Mouse (Mus musculus) embryonic stem cell, embryonic (primary cell): Measurements from ENCODE around the gene Flywch2.

Source experiments
- CTCF ChIA-PET, 4 experiments: fragments of 300-600 bp in 2 of 4; fragments of 350-600 bp in 2 of 4; sonication (Branson Sonifier 250); formaldehyde crosslinking; loops; one replicate each; lab custom pipeline; 2022; ENCODE audit warnings: inconsistent platforms in 2 of 4; lab: Charles Lee
- POLR2A ChIA-PET, 4 experiments: fragments of 300-600 bp in 2 of 4; fragments of 350-600 bp in 2 of 4; sonication (Branson Sonifier 250); formaldehyde crosslinking; loops; one replicate each; lab custom pipeline; 2022; ENCODE audit warnings: antibody characterized with exemption in 4 of 4, inconsistent platforms in 1 of 4; lab: Charles Lee

The Flywch2 gene

GRCm38 (mm10) chr17:23804426-23805085 is 18.7 kb upstream of the Flywch2 start:
- ChIA-PET CTCF (interaction anchor here in 1 of 4 experiments (0.7 to 1.5 kb wide), 2 partner anchors 25 to 30 kb away, joined by 3 to 4 read pairs; partner anchors contain the start of gene Elob), POLR2A (interaction anchor here in 3 of 4 experiments (0.7 to 11.7 kb wide), 26 partner anchors 8 to 226 kb away, joined by 3 to 622 read pairs (median 10); partner anchors contain the start of genes Elob (in 3 of the 3), Flywch2 (in 2 of the 3), Srrm2 (in 2 of the 3) and Flywch1 (in 1 of the 3))

GRCm38 (mm10) chr17:23803366-23804041 is 17.6 kb upstream of the Flywch2 start:
- ChIA-PET CTCF (interaction anchor here in 2 of 4 experiments (0.6 to 1.8 kb wide), 10 partner anchors 16 to 231 kb away, joined by 3 to 13 read pairs (median 4); partner anchors contain the start of genes Prss32 (in 2 of the 2), Prss41 (in 2 of the 2) and Elob (in 1 of the 2)), POLR2A (interaction anchor here (0.6 to 11.7 kb wide), 87 partner anchors 7 to 937 kb away, joined by 3 to 622 read pairs (median 5); partner anchors contain the start of genes Elob (in 4 of the 4), Flywch1 (in 3 of the 4), Flywch2 (in 3 of the 4) and Prss32 (in 3 of the 4))

GRCm38 (mm10) chr17:23802746-23803365 is 17.0 kb upstream of the Flywch2 start:
- ChIA-PET CTCF (interaction anchor here in 2 of 4 experiments (0.6 to 1.8 kb wide), 10 partner anchors 15 to 244 kb away, joined by 3 to 13 read pairs (median 4); partner anchors contain the start of genes Prss32 (in 2 of the 2), Prss41 (in 2 of the 2) and Elob (in 1 of the 2)), POLR2A (interaction anchor here (0.6 to 11.7 kb wide), 104 partner anchors 8 to 1282 kb away, joined by 3 to 622 read pairs (median 4); partner anchors contain the start of genes Elob (in 4 of the 4), Flywch1 (in 3 of the 4), Flywch2 (in 3 of the 4) and Prss32 (in 3 of the 4))

GRCm38 (mm10) chr17:23801627-23802026 is 15.7 kb upstream of the Flywch2 start:
- CTCF ChIA-PET = interaction anchor here in 3 of 4 experiments (0.5 to 1.8 kb wide), 7 partner anchors 11 to 42 kb away, joined by 3 to 13 read pairs (median 6); partner anchors contain the start of genes Elob (in 1 of the 3), Prss32 (in 1 of the 3), Prss41 (in 1 of the 3) and Srrm2 (in 1 of the 3)

GRCm38 (mm10) chr17:23797316-23797715 is 11.4 kb upstream of the Flywch2 start:
- ChIA-PET CTCF (no interaction called here), POLR2A (no interaction called here)

More at GRCm38 (mm10) chr17:23801627-23802026, 15.7 kb upstream of the Flywch2 start:
- POLR2A ChIA-PET = interaction anchor here in 3 of 4 experiments (0.6 to 11.7 kb wide), 24 partner anchors 12 to 727 kb away, joined by 3 to 622 read pairs (median 8); partner anchors contain the start of genes Elob (in 2 of the 3), Flywch2 (in 2 of the 3), Srrm2 (in 2 of the 3) and Zscan10 (in 2 of the 3)

- ChIA-PET CTCF (no interaction called here), POLR2A (interaction anchor here in 3 of 4 experiments (0.6 to 2.5 kb wide), 9 partner anchors 9 to 248 kb away, joined by 3 to 18 read pairs (median 4); partner anchors contain the start of gene Flywch2 (in 1 of the 3))
Measured at GRCm38 (mm10) chr17:23795323-23795722, 9.4 kb upstream of the Flywch2 start.

GRCm38 (mm10) chr17:23791079-23791357 is 5.1 kb upstream of the Flywch2 start:
- CTCF ChIA-PET = interaction anchor here in 2 of 4 experiments (0.7 to 1.7 kb wide), 2 partner anchors 44 to 53 kb away, joined by 5 to 11 read pairs; partner anchors contain the start of genes Prss32 (in 1 of the 2) and Prss41 (in 1 of the 2)
- POLR2A ChIA-PET = interaction anchor here in 3 of 4 experiments (0.6 to 8.9 kb wide), 19 partner anchors 8 to 190 kb away, joined by 3 to 219 read pairs (median 5); partner anchors contain the start of genes Elob (in 2 of the 3), Paqr4 (in 2 of the 3), Prss32 (in 1 of the 3) and Zscan10 (in 1 of the 3)

- POLR2A ChIA-PET = interaction anchor here (0.6 to 8.9 kb wide), 22 partner anchors 8 to 52 kb away, joined by 3 to 219 read pairs (median 4); partner anchors contain the start of genes Elob (in 2 of the 4), Paqr4 (in 1 of the 4) and Prss32 (in 1 of the 4)
- CTCF ChIA-PET = interaction anchor here in 3 of 4 experiments (1.0 to 1.7 kb wide), 4 partner anchors 11 to 53 kb away, joined by 3 to 5 read pairs (median 3); partner anchors contain the start of genes Prss32 (in 1 of the 3) and Prss41 (in 1 of the 3)
Measured at GRCm38 (mm10) chr17:23790269-23791078, 4.6 kb upstream of the Flywch2 start, which contains the start of gene Srrm2. TSS of gene Srrm2 (plus strand) at chr17:23790532.

GRCm38 (mm10) chr17:23789749-23790268 is 3.9 kb upstream of the Flywch2 start:
- CTCF ChIA-PET = interaction anchor here in 3 of 4 experiments (1.0 to 1.7 kb wide), 4 partner anchors 11 to 54 kb away, joined by 3 to 5 read pairs (median 3); partner anchors contain the start of genes Prss32 (in 1 of the 3) and Prss41 (in 1 of the 3)

GRCm38 (mm10) chr17:23788973-23789372 is 3.1 kb upstream of the Flywch2 start:
- ChIA-PET POLR2A (interaction anchor here in 3 of 4 experiments (0.5 to 8.9 kb wide), 18 partner anchors 11 to 190 kb away, joined by 3 to 219 read pairs (median 6); partner anchors contain the start of genes Elob (in 1 of the 3), Zfp13 (in 1 of the 3) and Zscan10 (in 1 of the 3)), CTCF (interaction anchor here in 2 of 4 experiments (0.9 to 1.7 kb wide), 2 partner anchors 33 to 89 kb away, joined by 4 to 5 read pairs; no protein-coding TSS in a partner anchor)

More at GRCm38 (mm10) chr17:23789749-23790268, 3.9 kb upstream of the Flywch2 start:
- POLR2A ChIA-PET = interaction anchor here in 3 of 4 experiments (1.0 to 8.9 kb wide), 16 partner anchors 9 to 53 kb away, joined by 3 to 219 read pairs (median 4); partner anchors contain the start of gene Elob (in 1 of the 3)

GRCm38 (mm10) chr17:23786510-23786931 is 640 bp upstream of the Flywch2 start:
- CTCF ChIA-PET = interaction anchor here in 2 of 4 experiments (0.6 to 3.3 kb wide), 4 partner anchors 57 to 183 kb away, joined by 3 to 16 read pairs (median 4); partner anchors contain the start of genes Prss32 (in 2 of the 2) and Prss41 (in 2 of the 2)
- POLR2A ChIA-PET = interaction anchor here in 3 of 4 experiments (0.6 to 8.9 kb wide), 13 partner anchors 9 to 192 kb away, joined by 3 to 219 read pairs (median 5); partner anchors contain the start of gene Flywch1 (in 1 of the 3)

GRCm38 (mm10) chr17:23783352-23783751 is 2.5 kb downstream of the Flywch2 start:
- CTCF ChIA-PET = interaction anchor here in 3 of 4 experiments (0.6 to 0.9 kb wide), 5 partner anchors 10 to 61 kb away, joined by 3 to 5 read pairs (median 3); partner anchors contain the start of genes Prss32 (in 2 of the 3), Prss41 (in 2 of the 3) and Prss33 (in 1 of the 3)

GRCm38 (mm10) chr17:23778447-23778846 is 7.4 kb downstream of the Flywch2 start:
- ChIA-PET CTCF (interaction anchor here in 3 of 4 experiments (0.5 to 1.1 kb wide), 6 partner anchors 18 to 174 kb away, joined by 3 to 8 read pairs (median 3); partner anchors contain the start of genes Prss32 (in 1 of the 3) and Prss41 (in 1 of the 3)), POLR2A (interaction anchor here (0.6 to 16.9 kb wide), 15 partner anchors 9 to 305 kb away, joined by 3 to 205 read pairs (median 4); partner anchors contain the start of genes Srrm2 (in 2 of the 4), Prss32 (in 1 of the 4) and Prss41 (in 1 of the 4))

More at GRCm38 (mm10) chr17:23783352-23783751, 2.5 kb downstream of the Flywch2 start:
- POLR2A ChIA-PET = interaction anchor here in 2 of 4 experiments (0.6 to 16.9 kb wide), 8 partner anchors 8 to 51 kb away, joined by 3 to 205 read pairs (median 4); no protein-coding TSS in a partner anchor

- ChIA-PET CTCF (interaction anchor here in 1 of 4 experiments (0.8 to 3.1 kb wide), 2 partner anchors 66 to 113 kb away, joined by 3 to 24 read pairs; partner anchors contain the start of genes Prss32 and Prss41), POLR2A (interaction anchor here in 2 of 4 experiments (0.7 to 16.9 kb wide), 7 partner anchors 11 to 66 kb away, joined by 3 to 205 read pairs (median 10); partner anchors contain the start of genes Prss32 (in 1 of the 2) and Prss41 (in 1 of the 2))
Measured at GRCm38 (mm10) chr17:23777141-23777540, 8.7 kb downstream of the Flywch2 start.
